Mouse (Mus musculus): ENCODE results near the gene Gm11639. TPM values are rescaled to one million over a fixed set of nuclear protein-coding genes. Genes with fewer than 3 reads are reported as not detected.

Gene Gm11639
- polyA plus RNA-seq, 1 experiment from 2014 or later, result 0.17 TPM

DNA sequence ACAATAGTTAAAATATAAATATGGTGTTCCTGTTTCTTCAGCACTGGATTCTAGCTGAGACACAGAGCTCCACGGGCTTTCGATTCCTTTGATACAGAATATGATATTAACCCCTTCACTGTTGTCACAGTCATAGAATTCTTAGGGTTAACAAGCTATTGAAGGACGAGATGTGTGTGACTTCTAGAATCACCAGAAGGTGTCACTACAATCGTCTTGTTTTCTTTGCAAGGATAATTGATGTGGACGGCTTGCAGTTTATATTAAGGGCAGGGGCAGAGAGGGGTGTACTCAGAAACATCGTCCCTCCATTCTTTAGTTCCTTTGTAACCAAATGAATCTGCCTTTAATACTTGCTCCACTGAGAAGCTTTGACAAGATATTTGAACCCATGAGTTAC lies 80.3 kb downstream of the Gm11639 start:
- no peak overlapping the region for H3K9ac ChIP-seq
- no peaks in the 10 kb centered on the region for H3K36me3 ChIP-seq (replicated peaks)
- 38% methylated on average over 6 of the region's 6 CpGs for WGBS
- no peak overlapping the region for H3K4me3 ChIP-seq
- ATAC-seq (replicated peaks), result no peak
- no peaks in the 10 kb centered on the region for H3K4me1 ChIP-seq
- H3K27me3 ChIP-seq (replicated peaks), result no peaks in the 10 kb centered on the region
- H3K4me2 ChIP-seq, result no peak overlapping the region
- H3K9me3 ChIP-seq, result no peaks in the 10 kb centered on the region
- H3K27ac ChIP-seq, result no peak overlapping the region

DNA sequence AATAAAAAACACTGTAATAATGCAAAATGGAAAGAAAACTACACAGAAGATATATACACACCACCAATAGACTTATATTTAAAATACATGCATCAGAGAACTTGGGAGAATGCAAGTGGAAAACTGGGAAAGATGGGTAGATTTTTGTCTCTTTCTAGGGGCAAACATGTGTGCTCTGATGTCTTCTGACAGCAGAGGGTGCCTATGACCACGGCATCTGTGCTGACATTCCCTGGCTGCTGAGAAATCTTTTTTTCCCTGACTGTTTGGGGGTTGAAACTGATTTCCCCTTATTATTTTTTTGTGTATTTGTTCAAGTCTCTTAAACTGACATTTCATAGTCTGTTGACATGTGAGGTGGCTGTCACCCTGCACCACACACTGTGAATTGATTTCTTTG lies 81.6 kb downstream of the Gm11639 start:
- no peaks in the 10 kb centered on the region for H3K27me3 ChIP-seq (replicated peaks)
- 50% methylated on average over 1 of the region's 1 CpGs for WGBS
- ATAC-seq (replicated peaks), result no peak

DNA sequence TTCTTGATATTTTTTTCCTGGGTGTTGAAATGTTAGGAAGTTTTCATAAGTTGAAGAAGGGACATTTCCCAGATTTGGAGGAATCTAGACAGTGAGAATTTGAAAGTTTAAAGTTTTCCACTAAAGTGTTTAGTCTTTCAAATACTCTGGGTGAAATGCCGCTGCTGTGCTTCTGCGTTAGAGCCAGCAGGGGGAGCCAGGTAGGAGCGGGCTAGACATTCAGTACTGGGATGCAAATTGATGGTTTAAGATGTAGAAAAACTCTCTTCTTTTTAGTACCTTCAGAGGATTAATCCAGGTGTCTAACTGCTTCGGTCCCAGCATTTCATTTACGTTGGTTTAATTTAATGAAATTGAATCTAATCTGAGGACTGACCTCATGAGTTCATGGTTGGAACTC lies 82.6 kb downstream of the Gm11639 start:
- Histone ChIP-seq H3K4me1 (no peaks in the 10 kb centered on the region), H3K9me3 (no peaks in the 10 kb centered on the region), H3K27me3 (replicated peaks) (no peaks in the 10 kb centered on the region), H3K36me3 (replicated peaks) (no peaks in the 10 kb centered on the region), H3K9ac (no peak overlapping the region), H3K4me3 (no peak overlapping the region), H3K27ac (no peak overlapping the region), H3K4me2 (no peak overlapping the region)
- WGBS, result 11% methylated on average over 5 of the region's 5 CpGs
- ATAC-seq (replicated peaks), result no peak

More for the DNA sequence above, 81.6 kb downstream of the Gm11639 start:
- no peaks in the 10 kb centered on the region for H3K36me3 ChIP-seq (replicated peaks)
- H3K9ac ChIP-seq, result no peak overlapping the region
- no peaks in the 10 kb centered on the region for H3K9me3 ChIP-seq
- H3K4me2 ChIP-seq, result no peak overlapping the region
- no peaks in the 10 kb centered on the region for H3K4me1 ChIP-seq
- no peak overlapping the region for H3K27ac ChIP-seq
- no peak overlapping the region for H3K4me3 ChIP-seq

DNA sequence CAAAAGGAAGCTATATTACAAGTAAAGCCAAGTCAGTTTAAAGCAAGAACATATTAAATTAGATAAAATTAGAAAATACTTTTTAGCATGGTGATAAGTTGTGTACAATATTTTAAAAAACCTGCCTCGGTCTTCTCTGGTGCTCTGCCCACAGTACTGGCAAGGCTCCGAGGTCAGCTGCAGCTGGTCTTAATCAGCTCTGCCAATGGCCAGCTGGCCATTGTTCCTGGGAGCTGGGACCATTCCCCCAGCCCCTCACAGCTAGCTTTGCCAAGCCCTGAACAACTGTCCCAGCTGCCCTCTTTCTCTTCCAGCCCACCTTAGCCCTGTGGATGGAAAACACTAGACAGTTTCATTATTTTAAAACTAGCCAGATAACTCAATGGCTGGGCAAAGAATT lies 93.3 kb downstream of the Gm11639 start:
- Histone ChIP-seq H3K27me3 (replicated peaks) (no peaks in the 10 kb centered on the region), H3K4me2 (no peak overlapping the region), H3K27ac (no peak overlapping the region), H3K4me1 (no peaks in the 10 kb centered on the region), H3K36me3 (replicated peaks) (no peaks in the 10 kb centered on the region), H3K4me3 (no peak overlapping the region), H3K9me3 (no peaks in the 10 kb centered on the region), H3K9ac (no peak overlapping the region)
- no peak for ATAC-seq (replicated peaks)
- WGBS, result 64% methylated on average over 2 of the region's 2 CpGs

DNA sequence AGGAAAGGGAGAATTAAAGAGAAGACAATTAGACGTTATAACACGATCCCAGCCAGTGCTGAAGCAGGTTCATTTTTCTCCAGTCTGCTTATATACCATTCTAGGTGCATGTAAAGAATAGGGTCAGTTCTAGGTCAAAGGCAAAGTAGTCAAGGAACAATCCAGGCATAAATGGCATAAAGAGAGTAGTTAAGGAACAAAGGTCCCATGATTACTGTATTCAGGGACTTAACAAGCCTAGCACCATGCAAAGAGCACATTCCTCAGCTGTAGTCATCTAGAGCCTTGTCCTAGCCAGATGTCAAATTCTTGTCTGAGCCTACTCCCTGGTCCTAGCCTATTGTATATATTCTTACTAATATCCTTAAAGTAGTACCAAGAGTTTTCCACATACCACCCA lies 259.2 kb downstream of the Gm11639 start:
- WGBS, result 82% methylated on average over 2 of the region's 2 CpGs
- ATAC-seq (replicated peaks), result no peak
- no peaks in the 10 kb centered on the region for H3K27me3 ChIP-seq (replicated peaks)

DNA sequence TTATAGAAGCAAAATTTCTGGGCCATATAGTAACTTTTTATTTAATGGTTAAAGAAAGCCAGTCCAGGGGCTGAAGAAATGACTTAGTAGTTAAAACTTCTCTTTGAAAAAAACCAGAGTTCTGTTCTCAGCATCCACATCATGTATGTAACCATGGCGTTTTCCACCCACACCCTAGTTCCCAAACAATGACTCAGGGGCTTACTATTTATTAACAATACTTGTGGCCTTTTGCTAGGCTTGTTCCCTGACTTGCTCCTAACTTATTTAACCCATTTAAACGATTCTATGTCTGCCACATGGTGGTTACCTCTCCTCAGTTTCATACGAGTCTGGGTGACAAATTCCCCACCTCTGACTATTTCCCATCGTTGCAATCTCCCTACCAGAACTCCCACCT lies 266.8 kb downstream of the Gm11639 start:
- WGBS, result 70% methylated on average over 4 of the region's 4 CpGs

More for the DNA sequence above, 259.2 kb downstream of the Gm11639 start:
- H3K9me3 ChIP-seq, result no peaks in the 10 kb centered on the region
- no peak overlapping the region for H3K27ac ChIP-seq
- no peak overlapping the region for H3K4me3 ChIP-seq
- no peaks in the 10 kb centered on the region for H3K4me1 ChIP-seq
- no peaks in the 10 kb centered on the region for H3K36me3 ChIP-seq (replicated peaks)
- H3K4me2 ChIP-seq, result no peak overlapping the region
- no peak overlapping the region for H3K9ac ChIP-seq

DNA sequence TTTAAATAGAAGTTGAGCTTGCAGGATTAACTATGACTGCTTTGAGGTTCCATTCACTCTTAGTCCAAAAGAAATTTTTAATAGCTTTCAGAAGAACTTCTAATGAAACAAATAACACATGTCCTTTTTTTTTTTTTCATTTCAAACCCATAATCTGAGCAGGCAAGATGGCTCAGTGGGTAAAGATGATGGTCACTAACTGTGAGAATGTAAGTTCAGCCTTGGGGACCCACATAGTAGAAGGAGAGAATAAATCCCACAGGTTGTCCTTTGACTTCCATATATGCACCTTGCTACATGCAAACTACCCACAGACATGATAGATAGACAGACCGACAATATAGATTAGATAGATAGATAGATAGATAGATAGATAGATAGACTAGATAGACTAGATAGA lies 282.4 kb downstream of the Gm11639 start:
- WGBS, result 98% methylated on average over 1 of the region's 1 CpGs
- H3K9ac ChIP-seq, result no peak overlapping the region
- ATAC-seq (replicated peaks), result no peak
- H3K4me3 ChIP-seq, result no peak overlapping the region
- no peak overlapping the region for H3K4me2 ChIP-seq
- no peaks in the 10 kb centered on the region for H3K27me3 ChIP-seq (replicated peaks)
- no peaks in the 10 kb centered on the region for H3K9me3 ChIP-seq
- H3K36me3 ChIP-seq (replicated peaks), result no peaks in the 10 kb centered on the region
- H3K27ac ChIP-seq, result no peak overlapping the region
- H3K4me1 ChIP-seq, result no peaks in the 10 kb centered on the region

More for the DNA sequence above, 266.8 kb downstream of the Gm11639 start:
- H3K27me3 ChIP-seq (replicated peaks), result no peaks in the 10 kb centered on the region
- H3K4me1 ChIP-seq, result no peaks in the 10 kb centered on the region
- ATAC-seq (replicated peaks), result no peak
- H3K36me3 ChIP-seq (replicated peaks), result no peaks in the 10 kb centered on the region
- no peak overlapping the region for H3K4me2 ChIP-seq
- H3K27ac ChIP-seq, result no peak overlapping the region
- H3K9ac ChIP-seq, result no peak overlapping the region
- H3K9me3 ChIP-seq, result 0 out of 2 replicates have a peak, but pooled peaks cover 3% of the 10 kb centered on the region
- no peak overlapping the region for H3K4me3 ChIP-seq

DNA sequence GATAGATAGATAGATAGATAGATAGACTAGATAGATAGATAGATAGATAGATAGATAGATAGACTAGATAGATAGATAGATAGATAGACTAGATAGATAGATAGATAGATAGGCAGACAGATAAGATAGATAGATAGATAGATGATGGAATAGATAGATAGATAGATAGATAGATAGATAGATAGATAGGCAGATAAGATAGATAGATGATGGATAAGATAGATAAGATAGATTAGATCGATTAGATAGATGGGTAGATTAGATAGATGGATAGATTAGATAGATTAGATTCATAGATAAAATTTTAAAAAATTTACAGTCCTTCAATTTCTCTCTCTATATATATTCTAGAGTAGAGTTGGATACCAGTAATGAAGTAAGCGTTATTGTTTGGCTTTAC lies 282.9 kb downstream of the Gm11639 start:
- no peak overlapping the region for H3K4me3 ChIP-seq
- H3K36me3 ChIP-seq (replicated peaks), result no peaks in the 10 kb centered on the region
- WGBS, result 96% methylated on average over 2 of the region's 2 CpGs
- no peak overlapping the region for H3K9ac ChIP-seq
- ATAC-seq (replicated peaks), result no peak
- H3K27me3 ChIP-seq (replicated peaks), result no peaks in the 10 kb centered on the region
- H3K27ac ChIP-seq, result no peak overlapping the region
- no peak overlapping the region for H3K4me2 ChIP-seq
- no peaks in the 10 kb centered on the region for H3K4me1 ChIP-seq
- H3K9me3 ChIP-seq, result no peaks in the 10 kb centered on the region

DNA sequence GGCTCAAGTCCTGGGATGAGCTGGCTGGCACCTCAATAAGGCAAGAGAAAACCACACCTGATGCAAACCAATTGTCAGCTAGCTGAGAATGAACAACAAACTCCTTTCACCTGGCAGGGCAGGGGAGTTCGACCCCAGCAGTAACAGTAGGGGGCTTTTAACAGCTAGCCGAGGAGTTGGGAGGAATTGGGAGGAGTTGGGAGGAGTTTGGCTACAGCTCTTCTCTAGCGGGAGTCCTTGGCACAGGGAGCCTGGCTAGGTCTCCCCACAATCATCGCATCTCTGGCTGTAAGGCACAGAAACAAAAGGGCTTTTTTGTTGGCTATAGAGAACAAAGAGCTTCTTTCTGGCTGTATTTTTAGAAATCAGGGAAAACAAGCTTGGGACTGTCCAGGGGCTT lies 285.8 kb downstream of the Gm11639 start:
- Histone ChIP-seq H3K27ac (no peak overlapping the region), H3K4me2 (no peak overlapping the region), H3K27me3 (replicated peaks) (no peaks in the 10 kb centered on the region), H3K9ac (no peak overlapping the region), H3K4me3 (no peak overlapping the region), H3K9me3 (no peaks in the 10 kb centered on the region), H3K36me3 (replicated peaks) (no peaks in the 10 kb centered on the region), H3K4me1 (no peaks in the 10 kb centered on the region)
- no peak for ATAC-seq (replicated peaks)
- WGBS, result 3% methylated on average over 4 of the region's 4 CpGs

DNA sequence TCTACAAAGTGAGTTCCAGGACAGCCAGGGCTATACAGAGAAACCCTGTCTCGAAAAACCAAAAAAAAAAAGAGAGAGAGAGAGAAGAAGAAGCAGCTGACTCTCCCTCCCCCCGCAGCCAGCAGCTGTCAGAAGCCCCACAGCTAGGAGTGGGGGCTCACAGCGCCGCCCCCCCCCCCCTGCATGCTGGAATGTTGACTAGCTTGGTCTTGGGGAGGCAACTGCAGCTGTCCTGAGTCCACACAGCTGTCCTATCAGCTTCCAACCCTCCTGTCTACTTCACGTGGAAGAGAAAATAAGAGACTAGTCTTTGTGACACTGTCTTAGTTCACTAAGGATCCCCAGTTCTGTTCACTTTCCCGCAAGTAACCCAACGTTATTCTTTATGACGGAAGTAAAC lies 287.0 kb downstream of the Gm11639 start:
- Histone ChIP-seq H3K36me3 (replicated peaks) (no peaks in the 10 kb centered on the region), H3K27ac (no peak overlapping the region), H3K9me3 (no peaks in the 10 kb centered on the region), H3K4me3 (no peak overlapping the region), H3K4me2 (no peak overlapping the region), H3K4me1 (no peaks in the 10 kb centered on the region), H3K9ac (no peak overlapping the region), H3K27me3 (replicated peaks) (no peaks in the 10 kb centered on the region)
- ATAC-seq (replicated peaks), result no peak
- WGBS, result 88% methylated on average over 8 of the region's 8 CpGs

DNA sequence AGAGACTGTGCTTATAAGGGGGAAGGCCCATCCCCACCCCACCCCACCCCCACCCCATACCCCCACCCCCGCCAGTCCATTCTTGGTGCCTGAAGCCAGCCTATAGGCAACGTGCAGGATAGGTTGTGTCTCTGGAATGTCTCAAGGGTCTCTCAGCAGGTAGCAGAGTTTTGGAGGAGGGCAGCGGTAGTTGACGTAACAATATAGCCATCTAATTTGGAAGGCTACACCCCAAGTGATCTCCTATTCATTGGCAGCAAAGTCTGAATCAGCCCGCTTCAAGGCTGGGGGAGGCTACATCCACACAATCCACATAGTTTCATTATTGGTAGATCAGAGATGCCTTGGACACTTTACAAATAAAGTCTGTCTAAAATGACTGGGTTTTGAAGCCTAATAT lies 292.5 kb downstream of the Gm11639 start:
- Histone ChIP-seq H3K4me1 (no peaks in the 10 kb centered on the region), H3K36me3 (replicated peaks) (no peaks in the 10 kb centered on the region), H3K27ac (no peak overlapping the region), H3K9ac (no peak overlapping the region), H3K9me3 (no peaks in the 10 kb centered on the region), H3K27me3 (replicated peaks) (no peaks in the 10 kb centered on the region), H3K4me2 (no peak overlapping the region), H3K4me3 (no peak overlapping the region)
- WGBS, result 67% methylated on average over 5 of the region's 5 CpGs
- ATAC-seq (replicated peaks), result no peak

DNA sequence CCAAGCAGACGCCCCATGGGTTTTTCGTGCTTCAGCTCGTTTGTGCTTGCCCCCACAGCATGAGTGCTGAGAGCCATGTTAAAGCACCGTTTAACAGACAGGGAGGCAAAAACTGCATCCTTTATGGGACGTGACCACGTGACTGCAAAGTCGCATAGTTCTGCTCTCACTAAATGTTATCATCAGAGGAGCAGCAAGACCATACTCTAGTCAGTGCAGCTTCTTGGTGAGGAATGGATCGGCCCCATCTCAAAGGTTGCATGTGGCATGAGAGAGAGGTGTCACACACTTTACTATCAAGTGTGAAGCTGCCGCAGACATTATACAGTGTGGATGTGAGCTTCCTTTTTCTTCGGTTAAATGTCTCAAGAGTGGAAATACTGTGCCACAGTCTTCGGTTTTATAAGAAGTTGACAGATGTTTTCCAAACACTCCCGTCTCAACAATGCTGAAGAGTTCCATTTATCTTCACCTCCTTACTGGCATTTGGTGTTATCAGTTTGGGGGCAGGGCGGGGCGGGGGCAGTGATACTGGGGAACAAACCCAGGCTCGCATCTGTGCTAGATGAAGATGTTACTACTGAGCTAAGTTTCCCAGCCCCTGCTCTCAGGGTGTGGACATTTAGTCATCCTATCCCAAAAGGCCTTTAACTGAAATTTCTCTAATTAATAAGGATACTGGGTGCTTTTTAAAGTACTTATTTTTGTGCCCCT lies 296.0 kb downstream of the Gm11639 start:
- Histone ChIP-seq H3K27me3 (replicated peaks) (no peaks in the 10 kb centered on the region), H3K4me2 (no peak overlapping the region), H3K36me3 (replicated peaks) (no peaks in the 10 kb centered on the region), H3K9me3 (no peaks in the 10 kb centered on the region), H3K27ac (no peak overlapping the region), H3K9ac (no peak overlapping the region), H3K4me3 (no peak overlapping the region), H3K4me1 (no peaks in the 10 kb centered on the region)
- WGBS, result 81% methylated on average over 15 of the region's 15 CpGs
- ATAC-seq (replicated peaks), result no peak

DNA sequence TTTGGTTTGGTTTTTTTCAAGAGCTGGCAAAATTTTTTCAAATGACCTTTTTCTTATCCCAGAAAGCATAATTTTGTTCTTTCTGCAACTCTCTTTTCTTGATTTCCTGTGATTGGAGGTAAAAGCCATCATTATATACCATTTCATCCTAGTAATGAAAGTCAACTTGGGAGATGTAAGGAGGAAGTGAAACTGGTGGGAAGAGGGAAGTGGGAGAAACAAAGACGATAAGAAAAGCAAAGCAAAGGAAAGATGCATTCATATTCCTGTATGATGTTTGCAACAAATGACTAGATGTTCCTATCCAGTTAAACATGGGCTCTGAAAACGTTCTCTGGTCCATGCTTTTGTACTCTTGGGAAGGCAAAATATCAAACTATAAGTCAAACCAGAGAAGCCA lies 323.7 kb downstream of the Gm11639 start:
- ATAC-seq (replicated peaks), result no peak
- Histone ChIP-seq H3K36me3 (replicated peaks) (no peaks in the 10 kb centered on the region), H3K27ac (no peak overlapping the region), H3K4me3 (no peak overlapping the region), H3K4me2 (no peak overlapping the region), H3K4me1 (no peaks in the 10 kb centered on the region), H3K27me3 (replicated peaks) (no peaks in the 10 kb centered on the region), H3K9me3 (no peaks in the 10 kb centered on the region), H3K9ac (no peak overlapping the region)
- 67% methylated on average over 2 of the region's 2 CpGs for WGBS
